Mouse (Mus musculus) limb, embryonic 14.5 days (tissue): ENCODE data around the gene 0610030E20Rik. TPM values are rescaled to one million over a fixed set of nuclear protein-coding genes. Genes with fewer than 3 reads are reported as not detected.

ENCODE experiments used
- ATAC-seq: fragments of 200-750 bp; cut with Nextera tagmentation; 2 replicates; pipeline ENCODE4 v1.8.0; 2017; ENCODE audit warnings: low read depth, moderate number of reproducible peaks, moderate TSS enrichment; ENCODE audit not compliant: low FRiP score
- DNase-seq: peaks from one replicate; pipeline ENCODE4 v3.0.0-alpha.2; 2015; ENCODE audit warnings: low spot score
- H3K27ac ChIP-seq: fragments of 300-500 bp; sonication (generic); replicated peaks from 2 replicates; pipeline ENCODE4 v1.5.1; 2014; ENCODE audit warnings: low read depth, mild to moderate bottlenecking, low read length, moderate library complexity, mixed read lengths
- H3K27me3 ChIP-seq: fragments of 300-500 bp; sonication (generic); 2 replicates; pipeline ENCODE4 v1.6.1; 2014; ENCODE audit warnings: low read length, mixed read lengths; ENCODE audit not compliant: control insufficient read depth, insufficient read depth
- H3K36me3 ChIP-seq: fragments of 300-500 bp; sonication (generic); 2 replicates; pipeline ENCODE4 v1.6.1; 2014; ENCODE audit warnings: mild to moderate bottlenecking, low read length, moderate library complexity, mixed read lengths; ENCODE audit not compliant: control insufficient read depth, insufficient read depth
- H3K4me1 ChIP-seq: fragments of 300-500 bp; sonication (generic); 2 replicates; pipeline ENCODE4 v1.6.1; 2014; ENCODE audit warnings: antibody characterized with exemption, low read length, mixed read lengths; ENCODE audit not compliant: control insufficient read depth, insufficient read depth
- H3K4me2 ChIP-seq: fragments of 300-500 bp; sonication (generic); replicated peaks from 2 replicates; pipeline ENCODE4 v1.6.1; 2014; ENCODE audit warnings: low read depth, mild to moderate bottlenecking, low read length, moderate library complexity; ENCODE audit not compliant: severe bottlenecking
- H3K4me3 ChIP-seq: fragments of 300-500 bp; sonication (generic); replicated peaks from 2 replicates; pipeline ENCODE4 v1.5.1; 2014; ENCODE audit warnings: low read length
- H3K9ac ChIP-seq: fragments of 300-500 bp; sonication (generic); 2 replicates; pipeline ENCODE4 v1.6.1; 2014; ENCODE audit warnings: mild to moderate bottlenecking, low read depth, low read length, moderate library complexity; ENCODE audit not compliant: severe bottlenecking
- H3K9me3 ChIP-seq: fragments of 300-500 bp; sonication (generic); 2 replicates; pipeline ENCODE4 v1.6.1; 2016; ENCODE audit warnings: low read length; ENCODE audit not compliant: control insufficient read depth
- POLR2A ChIP-seq: fragments of 200-500 bp; IDR thresholded peaks from 2 replicates; pipeline ENCODE4 v1.8.0; 2012; ENCODE audit warnings: inconsistent platforms, mild to moderate bottlenecking, moderate library complexity, borderline replicate concordance; ENCODE audit not compliant: insufficient read depth, insufficient read length; ENCODE audit errors: extremely low read depth
- WGBS: fragments of 180-500 bp; shearing (Covaris S2); extraction: QIAGEN DNeasy Blood & Tissue Kit; methylation state at CpG from one replicate; pipeline ENCODE4 v1.1.7; 2014; 5-methylcytosine and 5-hydroxymethylcytosine counted together
- polyA plus RNA-seq, 2 experiments: library from polyadenylated mRNA; depleted of rRNA in 1 of 2; stranded (reverse) in 1 of 2; unstranded in 1 of 2; fragments of >200 nt; fragmentation: Nextera tagmentation in 1 of 2; extraction: Ambion mirVana in 1 of 2; gene quantifications; 2 replicates each; pipeline versions ENCODE4 v1.2.1 to v1.2.3; 2012 to 2014

The 0610030E20Rik gene
- polyA plus RNA-seq, 2 experiments: 23.0 to 30.6 TPM

DNA sequence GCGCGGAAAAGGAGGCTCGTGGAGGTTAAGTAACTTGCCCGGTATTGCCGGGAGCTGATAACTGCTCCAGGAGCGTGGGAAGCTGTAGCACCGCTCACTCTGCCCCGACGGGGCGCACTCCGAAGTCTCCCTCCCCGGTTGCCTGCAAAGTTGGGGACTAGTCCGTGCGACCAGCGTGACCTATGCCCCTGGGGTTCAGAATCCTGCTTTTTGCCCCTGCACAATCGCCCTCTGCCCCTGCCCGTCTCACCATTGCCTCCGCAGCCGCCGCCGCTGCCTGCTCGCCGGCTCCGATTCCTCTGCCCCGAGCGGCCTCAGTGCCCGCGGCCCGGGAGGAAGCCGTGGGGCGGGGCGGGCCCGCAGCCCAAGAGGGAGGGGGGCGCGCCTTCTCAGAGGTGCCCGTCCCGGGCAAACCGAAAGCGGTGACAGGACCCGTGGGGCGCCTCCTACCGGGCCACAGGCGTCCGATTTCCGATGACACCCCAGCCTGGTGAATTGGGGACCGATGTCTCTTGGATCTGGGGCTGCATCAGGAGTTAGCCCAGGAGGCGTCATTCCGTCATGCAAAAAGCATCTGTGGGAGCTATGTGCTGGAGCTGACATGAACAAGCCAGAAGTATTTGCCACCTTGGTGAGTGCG, 33.1 kb downstream of the 0610030E20Rik start, which contains the start of gene Vamp5:
Gene Vamp5, minus strand, starts transcription at position 338 of the 640 bp plus-strand sequence.
- 1% methylated on average over 48 of the region's 49 CpGs for WGBS
- no peak within 1 kb of the TSS for H3K27ac ChIP-seq

GRCm38 (mm10) chr6:72382494-72382893, 35.4 kb downstream of the 0610030E20Rik start:
- Histone ChIP-seq H3K9me3 (no peaks in the 10 kb centered on the region), H3K27me3 (no peaks in the 10 kb centered on the region), H3K4me2 (no peak overlapping the region), H3K4me1 (0 out of 2 replicates have a peak, but pooled peaks cover 1% of the 10 kb centered on the region), H3K27ac (no peak overlapping the region), H3K4me3 (no peak overlapping the region), H3K36me3 (peaks cover 27% of the 10 kb centered on the region), H3K9ac (no peak overlapping the region)
- 70% methylated on average over 6 of the region's 6 CpGs for WGBS
- DNase-seq (no peak), ATAC-seq (no peak)
- TF ChIP-seq POLR2A: no peak

More for the DNA sequence above, 33.1 kb downstream of the 0610030E20Rik start, which contains the start of gene Vamp5:
- TF ChIP-seq POLR2A: no peak
- peak within 1 kb of the TSS; percentile 66 for H3K9ac ChIP-seq
- peaks cover 11% of the 10 kb centered on the region for H3K36me3 ChIP-seq
- no peaks in the 10 kb centered on the region for H3K9me3 ChIP-seq
- DNase-seq (peak; percentile 40), ATAC-seq (peak; percentile 78)
- H3K4me1 ChIP-seq: no peaks in the 10 kb centered on the region
- H3K27me3 ChIP-seq: no peaks in the 10 kb centered on the region
- peak within 1 kb of the TSS; percentile 49 for H3K4me3 ChIP-seq
- peak within 1 kb of the TSS; percentile 75 for H3K4me2 ChIP-seq

GRCm38 (mm10) chr6:72383142-72383820, 36.2 kb downstream of the 0610030E20Rik start:
- DNase-seq: no peak
- H3K4me1 ChIP-seq: peaks cover 7% of the 10 kb centered on the region
- H3K4me2 ChIP-seq: no peak overlapping the region
- no peak for TF ChIP-seq POLR2A
- ATAC-seq: no peak
- no peak overlapping the region for H3K9ac ChIP-seq
- H3K4me3 ChIP-seq: no peak overlapping the region
- 84% methylated on average over 6 of the region's 6 CpGs for WGBS
- no peaks in the 10 kb centered on the region for H3K9me3 ChIP-seq
- no peaks in the 10 kb centered on the region for H3K27me3 ChIP-seq
- peaks cover 27% of the 10 kb centered on the region for H3K36me3 ChIP-seq
- no peak overlapping the region for H3K27ac ChIP-seq

- Histone ChIP-seq H3K27me3 (no peaks in the 10 kb centered on the region), H3K4me1 (peaks cover 13% of the 10 kb centered on the region), H3K36me3 (peaks cover 27% of the 10 kb centered on the region), H3K9ac (no peak overlapping the region), H3K27ac (no peak overlapping the region), H3K9me3 (no peaks in the 10 kb centered on the region), H3K4me2 (no peak overlapping the region), H3K4me3 (no peak overlapping the region)
- ATAC-seq: no peak
- no peak for DNase-seq
- WGBS: 95% methylated on average over 7 of the region's 7 CpGs
- no peak for TF ChIP-seq POLR2A
Observed at GRCm38 (mm10) chr6:72383952-72384351, 36.8 kb downstream of the 0610030E20Rik start.

- Histone ChIP-seq H3K27ac (no peak overlapping the region), H3K4me3 (no peak overlapping the region), H3K27me3 (no peaks in the 10 kb centered on the region), H3K9me3 (no peaks in the 10 kb centered on the region), H3K36me3 (peaks cover 27% of the 10 kb centered on the region), H3K4me1 (peaks cover 21% of the 10 kb centered on the region), H3K4me2 (no peak overlapping the region), H3K9ac (no peak overlapping the region)
- 87% methylated on average over 4 of the region's 4 CpGs for WGBS
- TF ChIP-seq POLR2A: no peak
- no peak for DNase-seq
- ATAC-seq: no peak
Observed at GRCm38 (mm10) chr6:72385258-72385657, 38.1 kb downstream of the 0610030E20Rik start.
